Mouse (Mus musculus): ENCODE data around the gene Shq1. TPM values are rescaled to one million over a fixed set of nuclear protein-coding genes. Genes with fewer than 3 reads are reported as not detected.
A peak's percentile ranks its signal among the peaks of the same experiment; 100 is the strongest.

Shq1 gene
- polyA plus RNA-seq (2014; fragmentation: Nextera tagmentation; extraction: Ambion mirVana): 23.6 and 28.6 TPM in 2 replicates

DNA sequence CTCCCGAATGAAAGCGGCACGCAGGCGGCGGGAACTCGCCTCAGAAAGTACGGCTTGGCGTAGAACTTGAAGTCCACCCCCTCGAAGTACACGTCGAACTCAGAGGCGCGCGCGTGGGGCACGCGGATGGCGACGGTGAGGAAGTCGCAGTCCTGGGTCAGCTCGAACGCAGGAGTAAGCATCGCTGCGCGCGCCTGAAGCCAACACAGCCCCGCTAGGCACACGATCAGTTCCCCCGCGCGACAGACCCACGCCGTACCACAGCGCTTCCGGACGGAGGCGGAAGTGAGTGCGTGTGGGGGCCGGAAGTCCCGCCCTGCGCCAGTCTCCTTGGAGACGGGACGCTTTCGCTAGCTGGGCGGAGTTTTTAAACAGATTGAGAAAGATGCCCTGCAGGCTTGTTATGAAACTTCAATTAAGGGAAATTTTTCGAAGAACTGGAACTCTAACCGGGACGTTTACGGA is at the start of gene Shq1:
Gene Shq1, minus strand, starts transcription at position 278 of the 465 bp plus-strand sequence.
- no peaks in the 10 kb centered on the region for H3K36me3 ChIP-seq (ENCODE audit: control insufficient read depth, insufficient read depth, low read length)
- under 1% methylated on average over 49 of the region's 49 CpGs for WGBS
- H3K4me1 ChIP-seq (replicated peaks; ENCODE audit: control insufficient read depth, insufficient read depth, low read length): peaks cover 12% of the 10 kb centered on the region
- no peaks in the 10 kb centered on the region for H3K9me3 ChIP-seq (ENCODE audit: control insufficient read depth, low read length)
- H3K4me3 ChIP-seq (ENCODE audit: low read depth, low read length): peak within 1 kb of the TSS; percentile 92
- H3K27ac ChIP-seq (ENCODE audit: low read depth, low read length): peak within 1 kb of the TSS; percentile 80
- ATAC-seq (replicated peaks; ENCODE audit: low FRiP score): peak; percentile 89
- peak within 1 kb of the TSS; percentile 90 for H3K9ac ChIP-seq (ENCODE audit: low read depth, low read length)
- peak within 1 kb of the TSS; percentile 86 for H3K4me2 ChIP-seq
- peak; percentile 84 for DNase-seq (ENCODE audit: low spot score)
- no peaks in the 10 kb centered on the region for H3K27me3 ChIP-seq (replicated peaks; ENCODE audit: control insufficient read depth, insufficient read depth, low read length)

DNA sequence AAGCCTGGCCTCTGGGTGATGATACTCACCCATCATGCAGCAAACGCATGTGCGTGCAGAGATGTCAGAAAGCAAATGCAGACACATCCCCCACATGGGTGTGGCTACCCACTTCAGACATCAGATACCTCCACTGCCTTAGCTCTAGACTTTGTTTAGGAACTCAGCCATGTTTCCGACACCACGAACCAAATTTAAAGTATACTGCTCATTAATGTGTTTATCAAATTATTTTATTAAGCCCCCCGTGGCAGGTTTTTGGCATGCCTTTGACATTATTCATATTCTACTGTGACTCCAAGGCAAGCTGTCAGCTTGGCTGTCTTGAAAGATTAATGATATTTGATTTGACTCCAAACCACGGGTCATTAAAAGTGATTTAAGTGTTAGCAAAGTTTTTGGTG is 49.1 kb upstream of the Shq1 start:
- WGBS: 67% methylated on average over 6 of the region's 6 CpGs
- Histone ChIP-seq H3K9me3 (ENCODE audit: control insufficient read depth, low read length) (no peaks in the 10 kb centered on the region), H3K4me1 (replicated peaks; ENCODE audit: control insufficient read depth, insufficient read depth, low read length) (no peaks in the 10 kb centered on the region), H3K4me3 (ENCODE audit: low read depth, low read length) (no peak overlapping the region), H3K27me3 (replicated peaks; ENCODE audit: control insufficient read depth, insufficient read depth, low read length) (no peaks in the 10 kb centered on the region), H3K9ac (ENCODE audit: low read depth, low read length) (no peak overlapping the region), H3K4me2 (no peak overlapping the region), H3K36me3 (ENCODE audit: control insufficient read depth, insufficient read depth, low read length) (no peaks in the 10 kb centered on the region), H3K27ac (ENCODE audit: low read depth, low read length) (no peak overlapping the region)
- ATAC-seq (replicated peaks; ENCODE audit: low FRiP score): no peak
- no peak for DNase-seq (ENCODE audit: low spot score)

- DNase-seq (ENCODE audit: low spot score) (no peak), ATAC-seq (replicated peaks; ENCODE audit: low FRiP score) (no peak)
- no peak overlapping the region for H3K4me3 ChIP-seq (ENCODE audit: low read depth, low read length)
- H3K36me3 ChIP-seq (ENCODE audit: control insufficient read depth, insufficient read depth, low read length): no peaks in the 10 kb centered on the region
- H3K9me3 ChIP-seq (ENCODE audit: control insufficient read depth, low read length): no peaks in the 10 kb centered on the region
- no peak overlapping the region for H3K9ac ChIP-seq (ENCODE audit: low read depth, low read length)
- no peak overlapping the region for H3K4me2 ChIP-seq
- WGBS: 70% methylated on average over 8 of the region's 8 CpGs
- no peaks in the 10 kb centered on the region for H3K4me1 ChIP-seq (replicated peaks; ENCODE audit: control insufficient read depth, insufficient read depth, low read length)
- H3K27me3 ChIP-seq (replicated peaks; ENCODE audit: control insufficient read depth, insufficient read depth, low read length): no peaks in the 10 kb centered on the region
- no peak overlapping the region for H3K27ac ChIP-seq (ENCODE audit: low read depth, low read length)
Observed at GRCm38 (mm10) chr6:100716817-100717216, 45.9 kb upstream of the Shq1 start.

DNA sequence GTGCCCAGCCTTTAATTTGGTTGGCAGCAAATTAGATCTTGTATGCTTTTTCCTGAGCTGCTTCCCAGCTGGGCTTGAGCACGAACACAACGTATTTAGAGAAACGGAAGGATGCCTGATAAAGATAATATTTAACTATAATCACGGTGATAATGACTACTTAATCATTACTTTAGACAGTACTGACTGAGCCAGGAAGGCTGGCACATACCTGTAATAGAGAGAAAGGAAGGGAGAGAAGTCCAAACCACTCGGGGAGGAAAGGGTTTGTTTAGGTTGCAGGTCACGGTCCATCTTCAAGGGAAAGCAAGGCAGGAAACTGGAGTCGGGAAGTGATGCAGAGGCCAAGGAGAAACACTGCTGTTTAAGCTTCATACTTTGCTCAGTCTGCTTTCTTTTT is 45.2 kb upstream of the Shq1 start:
- Histone ChIP-seq H3K4me3 (ENCODE audit: low read depth, low read length) (no peak overlapping the region), H3K27me3 (replicated peaks; ENCODE audit: control insufficient read depth, insufficient read depth, low read length) (no peaks in the 10 kb centered on the region), H3K9ac (ENCODE audit: low read depth, low read length) (no peak overlapping the region), H3K4me1 (replicated peaks; ENCODE audit: control insufficient read depth, insufficient read depth, low read length) (no peaks in the 10 kb centered on the region), H3K9me3 (ENCODE audit: control insufficient read depth, low read length) (no peaks in the 10 kb centered on the region), H3K36me3 (ENCODE audit: control insufficient read depth, insufficient read depth, low read length) (no peaks in the 10 kb centered on the region), H3K4me2 (no peak overlapping the region), H3K27ac (ENCODE audit: low read depth, low read length) (no peak overlapping the region)
- WGBS: 69% methylated on average over 7 of the region's 7 CpGs
- DNase-seq (ENCODE audit: low spot score) (no peak), ATAC-seq (replicated peaks; ENCODE audit: low FRiP score) (no peak)

DNA sequence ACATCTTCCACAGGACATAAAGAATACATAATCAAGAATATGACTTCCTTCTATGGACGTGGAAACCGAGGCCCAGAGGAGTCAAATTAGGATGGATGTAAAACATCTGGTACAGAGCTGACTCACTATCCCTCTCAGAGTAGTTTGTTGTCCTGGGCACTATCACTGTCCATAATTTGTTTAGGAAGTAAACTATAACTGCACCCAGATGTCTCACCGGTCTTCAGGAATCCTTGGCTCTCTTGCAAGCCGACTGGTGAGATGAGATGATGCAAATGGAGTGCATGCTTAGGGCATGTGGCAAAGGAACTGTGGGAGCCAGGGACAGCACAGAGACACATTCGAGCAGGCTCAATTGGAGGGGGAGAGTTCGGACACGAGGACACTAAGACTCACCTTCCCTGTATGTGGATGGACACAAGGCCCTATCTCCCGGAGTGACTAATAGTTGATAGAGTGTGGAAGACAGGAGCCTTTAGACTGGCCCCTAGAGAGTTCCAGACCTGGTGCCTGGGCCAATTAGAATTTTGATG is 44.4 kb upstream of the Shq1 start:
- H3K27me3 ChIP-seq (replicated peaks; ENCODE audit: control insufficient read depth, insufficient read depth, low read length): no peaks in the 10 kb centered on the region
- no peaks in the 10 kb centered on the region for H3K9me3 ChIP-seq (ENCODE audit: control insufficient read depth, low read length)
- DNase-seq (ENCODE audit: low spot score) (no peak), ATAC-seq (replicated peaks; ENCODE audit: low FRiP score) (no peak)
- H3K9ac ChIP-seq (ENCODE audit: low read depth, low read length): no peak overlapping the region
- WGBS: 81% methylated on average over 8 of the region's 8 CpGs
- no peaks in the 10 kb centered on the region for H3K36me3 ChIP-seq (ENCODE audit: control insufficient read depth, insufficient read depth, low read length)
- H3K4me1 ChIP-seq (replicated peaks; ENCODE audit: control insufficient read depth, insufficient read depth, low read length): no peaks in the 10 kb centered on the region
- H3K4me3 ChIP-seq (ENCODE audit: low read depth, low read length): no peak overlapping the region
- no peak overlapping the region for H3K4me2 ChIP-seq
- H3K27ac ChIP-seq (ENCODE audit: low read depth, low read length): no peak overlapping the region

DNA sequence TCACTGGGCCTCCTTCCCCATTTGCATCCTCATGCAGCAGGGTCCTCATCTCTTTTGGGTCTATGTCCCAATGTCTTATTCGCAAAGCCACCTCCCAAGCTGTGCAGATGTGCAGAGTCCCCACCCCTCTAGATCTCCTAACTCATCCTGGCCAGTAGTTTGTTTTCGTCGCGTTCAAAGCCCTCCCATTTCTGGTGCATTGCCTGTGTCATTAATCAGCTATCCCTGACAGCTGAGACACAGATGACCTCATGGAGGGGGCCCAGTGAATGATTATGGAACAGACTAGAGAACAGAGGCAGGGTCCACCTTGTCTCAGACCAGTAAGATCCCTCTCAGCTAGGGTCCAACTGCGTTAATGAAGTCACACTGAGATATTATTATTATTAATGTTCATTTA is 39.9 kb upstream of the Shq1 start:
- peaks cover 10% of the 10 kb centered on the region for H3K27me3 ChIP-seq (replicated peaks; ENCODE audit: control insufficient read depth, insufficient read depth, low read length)
- ATAC-seq (replicated peaks; ENCODE audit: low FRiP score) (no peak), DNase-seq (ENCODE audit: low spot score) (no peak)
- H3K27ac ChIP-seq (ENCODE audit: low read depth, low read length): no peak overlapping the region
- H3K4me2 ChIP-seq: no peak overlapping the region
- no peaks in the 10 kb centered on the region for H3K4me1 ChIP-seq (replicated peaks; ENCODE audit: control insufficient read depth, insufficient read depth, low read length)
- H3K36me3 ChIP-seq (ENCODE audit: control insufficient read depth, insufficient read depth, low read length): no peaks in the 10 kb centered on the region
- H3K4me3 ChIP-seq (ENCODE audit: low read depth, low read length): no peak overlapping the region
- no peaks in the 10 kb centered on the region for H3K9me3 ChIP-seq (ENCODE audit: control insufficient read depth, low read length)
- 77% methylated on average over 5 of the region's 5 CpGs for WGBS
- no peak overlapping the region for H3K9ac ChIP-seq (ENCODE audit: low read depth, low read length)

DNA sequence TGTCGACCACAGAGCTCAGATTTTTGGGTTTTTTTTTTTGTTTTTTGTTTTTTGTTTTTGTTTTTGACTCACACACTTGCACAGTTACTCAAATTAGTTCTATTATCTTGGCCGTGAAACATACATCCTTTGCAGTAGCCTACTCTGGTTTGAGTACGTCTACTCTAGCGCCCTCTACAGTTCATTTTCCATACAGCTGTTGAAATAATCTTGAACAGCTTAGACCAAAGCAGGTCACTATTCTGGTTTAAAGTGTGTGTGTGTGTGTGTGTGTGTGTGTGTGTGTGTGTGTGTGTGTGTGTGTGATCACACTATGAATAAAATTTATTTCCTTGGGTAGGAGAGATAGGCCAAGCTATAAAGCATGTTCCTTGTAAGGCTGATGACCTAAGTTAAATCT is 39.2 kb upstream of the Shq1 start:
- Histone ChIP-seq H3K27ac (ENCODE audit: low read depth, low read length) (no peak overlapping the region), H3K9me3 (ENCODE audit: control insufficient read depth, low read length) (no peaks in the 10 kb centered on the region), H3K9ac (ENCODE audit: low read depth, low read length) (no peak overlapping the region), H3K4me3 (ENCODE audit: low read depth, low read length) (no peak overlapping the region), H3K4me1 (replicated peaks; ENCODE audit: control insufficient read depth, insufficient read depth, low read length) (no peaks in the 10 kb centered on the region), H3K27me3 (replicated peaks; ENCODE audit: control insufficient read depth, insufficient read depth, low read length) (peaks cover 17% of the 10 kb centered on the region), H3K4me2 (no peak overlapping the region), H3K36me3 (ENCODE audit: control insufficient read depth, insufficient read depth, low read length) (no peaks in the 10 kb centered on the region)
- WGBS: 25% methylated on average over 4 of the region's 4 CpGs
- no peak for DNase-seq (ENCODE audit: low spot score)
- ATAC-seq (replicated peaks; ENCODE audit: low FRiP score): no peak

GRCm38 (mm10) chr6:100709483-100709882 is 38.5 kb upstream of the Shq1 start:
- ATAC-seq (replicated peaks; ENCODE audit: low FRiP score) (no peak), DNase-seq (ENCODE audit: low spot score) (no peak)
- H3K9me3 ChIP-seq (ENCODE audit: control insufficient read depth, low read length): no peaks in the 10 kb centered on the region
- WGBS: 31% methylated on average over 7 of the region's 7 CpGs
- H3K9ac ChIP-seq (ENCODE audit: low read depth, low read length): no peak overlapping the region
- no peaks in the 10 kb centered on the region for H3K36me3 ChIP-seq (ENCODE audit: control insufficient read depth, insufficient read depth, low read length)
- H3K27ac ChIP-seq (ENCODE audit: low read depth, low read length): no peak overlapping the region
- no peak overlapping the region for H3K4me2 ChIP-seq
- no peak overlapping the region for H3K4me3 ChIP-seq (ENCODE audit: low read depth, low read length)
- H3K4me1 ChIP-seq (replicated peaks; ENCODE audit: control insufficient read depth, insufficient read depth, low read length): no peaks in the 10 kb centered on the region
- peaks cover 24% of the 10 kb centered on the region for H3K27me3 ChIP-seq (replicated peaks; ENCODE audit: control insufficient read depth, insufficient read depth, low read length)

DNA sequence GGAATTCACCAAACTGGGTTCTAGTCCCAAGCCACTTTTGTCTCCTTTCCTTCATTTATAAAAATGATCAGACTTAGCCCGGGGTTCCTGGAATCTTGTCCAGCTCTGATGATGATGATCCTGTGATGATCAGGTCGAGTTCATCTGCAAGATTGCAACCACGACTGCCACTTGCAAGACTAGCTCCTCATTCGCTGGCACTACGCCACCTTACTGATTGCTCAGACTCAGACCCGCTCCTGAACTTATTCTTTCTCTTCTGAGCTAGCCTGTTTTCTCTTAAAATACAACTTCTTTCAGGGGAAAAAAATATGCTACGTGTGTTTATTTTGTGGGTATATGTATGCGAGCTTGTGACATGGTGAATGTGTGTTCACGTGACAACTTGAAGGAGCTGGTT is 38.0 kb upstream of the Shq1 start:
- DNase-seq (ENCODE audit: low spot score) (no peak), ATAC-seq (replicated peaks; ENCODE audit: low FRiP score) (no peak)
- Histone ChIP-seq H3K4me1 (replicated peaks; ENCODE audit: control insufficient read depth, insufficient read depth, low read length) (no peaks in the 10 kb centered on the region), H3K4me3 (ENCODE audit: low read depth, low read length) (no peak overlapping the region), H3K36me3 (ENCODE audit: control insufficient read depth, insufficient read depth, low read length) (no peaks in the 10 kb centered on the region), H3K27ac (ENCODE audit: low read depth, low read length) (no peak overlapping the region), H3K9me3 (ENCODE audit: control insufficient read depth, low read length) (no peaks in the 10 kb centered on the region), H3K27me3 (replicated peaks; ENCODE audit: control insufficient read depth, insufficient read depth, low read length) (peaks cover 29% of the 10 kb centered on the region), H3K9ac (ENCODE audit: low read depth, low read length) (no peak overlapping the region), H3K4me2 (no peak overlapping the region)
- WGBS: 77% methylated on average over 9 of the region's 9 CpGs

All from liver, embryonic 11.5 days (tissue).